Mouse (Mus musculus) c-Kit-negative CD71-positive TER-119-positive erythroid progenitor cells, embryonic 14.5 days (primary cell): ENCODE data around the gene Dpf3.

ENCODE experiments used
- DNase-seq: peaks from one replicate; pipeline ENCODE4 v3.0.0-alpha.2; 2013; ENCODE audit warnings: low read depth, low spot score

Gene Dpf3

GRCm38 (mm10) chr12:83496736-83497135 lies 9.2 kb upstream of the Dpf3 start:
- DNase-seq: no peak

DNA sequence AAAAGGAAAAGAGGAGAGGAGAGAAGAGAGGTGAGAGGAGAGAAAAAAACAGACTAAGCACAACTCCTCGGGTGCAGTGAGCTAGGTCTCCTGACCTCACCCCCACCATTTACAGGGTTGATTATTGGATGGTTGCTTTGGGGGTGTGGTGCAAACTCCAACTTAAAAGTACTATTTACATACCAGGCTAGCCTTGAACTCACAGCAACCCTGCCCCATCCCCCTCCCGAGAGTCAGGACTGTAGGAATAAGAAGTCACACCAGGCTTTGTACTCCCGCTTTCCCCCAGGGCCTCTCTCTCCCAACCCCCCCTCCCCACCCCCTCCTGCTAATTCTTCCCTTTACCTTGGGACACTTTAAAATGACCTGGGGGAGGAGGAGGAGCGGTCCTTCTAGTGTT lies 8.8 kb upstream of the Dpf3 start:
- no peak for DNase-seq

DNA sequence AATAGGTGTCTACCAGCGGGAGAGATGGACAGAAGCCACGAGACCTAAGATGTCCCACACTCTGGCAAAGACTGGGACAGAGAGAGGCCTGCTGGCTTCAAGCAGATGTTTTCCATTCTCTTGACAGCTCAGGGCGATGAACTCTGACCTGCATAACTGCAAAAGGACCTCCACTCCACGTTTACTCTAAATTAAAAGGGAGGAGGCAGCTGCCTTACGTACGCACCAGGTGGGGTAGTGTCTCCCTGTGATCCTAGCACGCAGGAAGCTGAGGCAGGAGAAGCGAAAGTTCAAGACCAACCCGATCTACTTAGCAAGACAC lies 8.4 kb upstream of the Dpf3 start:
- no peak for DNase-seq

DNA sequence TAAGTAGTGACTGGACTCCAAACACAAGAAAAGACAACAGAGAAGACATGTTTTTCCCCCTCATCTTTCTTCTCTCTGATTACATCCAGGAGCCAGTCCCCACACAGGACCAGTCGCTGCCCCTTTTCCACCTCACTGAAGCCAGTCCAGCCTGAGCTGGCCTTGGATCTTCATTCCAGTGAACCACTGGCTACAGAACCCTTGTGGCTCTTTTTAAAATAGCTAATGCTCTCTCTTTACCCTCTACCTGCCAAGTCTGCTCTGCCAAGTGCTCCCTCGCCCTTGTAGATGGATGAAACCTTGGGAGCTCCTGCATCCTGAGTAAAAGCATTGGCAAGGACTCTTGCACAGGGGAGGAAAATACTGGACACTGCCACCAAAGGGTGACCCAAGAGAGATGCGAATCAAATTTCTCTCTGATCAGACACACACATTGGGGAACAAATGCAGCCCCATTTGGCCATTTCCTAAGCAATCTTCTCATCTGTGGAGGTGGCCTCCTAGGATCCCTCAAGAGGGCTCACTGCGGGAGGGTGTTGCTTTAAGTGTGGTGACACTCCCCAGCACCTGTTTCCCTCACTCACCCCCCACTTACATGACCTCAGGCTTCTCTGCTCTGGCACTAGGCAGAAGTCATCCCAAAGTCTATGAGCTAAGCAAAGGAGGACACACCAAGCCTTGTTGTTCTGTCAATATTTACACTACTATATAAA lies 7.9 kb upstream of the Dpf3 start:
- no peak for DNase-seq

DNA sequence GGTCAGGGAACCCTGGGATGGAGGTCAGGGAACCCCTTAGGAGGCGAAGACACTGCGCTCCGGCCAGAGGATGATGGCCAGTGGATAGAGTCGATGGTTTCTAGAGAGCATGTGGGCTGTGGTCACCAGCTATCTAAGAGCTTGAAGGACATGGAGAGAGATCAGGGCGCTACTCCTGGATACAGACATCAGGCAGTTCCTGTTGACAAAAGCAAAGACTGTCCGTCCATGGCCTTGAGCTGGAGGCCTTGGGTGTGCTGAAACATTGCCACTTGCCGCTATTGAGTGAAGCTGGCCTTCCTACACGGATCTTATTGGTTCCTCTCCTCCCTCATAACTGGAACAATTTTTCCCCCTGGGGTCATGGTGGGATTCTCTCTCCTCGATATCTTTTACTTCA lies 6.7 kb upstream of the Dpf3 start:
- no peak for DNase-seq

DNA sequence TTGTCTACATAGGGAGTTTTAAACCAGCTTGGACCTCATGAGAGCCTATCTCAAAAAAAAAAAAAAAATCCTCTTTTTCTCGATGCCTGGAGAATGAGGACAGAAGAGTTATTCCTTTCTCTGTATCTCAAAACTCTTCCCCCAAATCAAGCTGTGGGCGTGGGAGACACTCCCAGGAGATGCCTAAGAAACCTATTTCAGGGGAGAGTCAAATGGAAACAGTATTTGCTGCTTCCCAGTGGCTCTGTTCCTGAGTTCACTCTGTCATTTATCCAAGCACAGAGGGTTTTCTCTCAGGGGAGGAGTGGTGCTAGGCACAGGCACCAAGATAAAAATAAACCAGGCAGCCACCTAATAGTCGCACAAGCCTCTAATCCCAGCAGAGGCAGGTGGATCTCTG lies 5.3 kb upstream of the Dpf3 start:
- no peak for DNase-seq

DNA sequence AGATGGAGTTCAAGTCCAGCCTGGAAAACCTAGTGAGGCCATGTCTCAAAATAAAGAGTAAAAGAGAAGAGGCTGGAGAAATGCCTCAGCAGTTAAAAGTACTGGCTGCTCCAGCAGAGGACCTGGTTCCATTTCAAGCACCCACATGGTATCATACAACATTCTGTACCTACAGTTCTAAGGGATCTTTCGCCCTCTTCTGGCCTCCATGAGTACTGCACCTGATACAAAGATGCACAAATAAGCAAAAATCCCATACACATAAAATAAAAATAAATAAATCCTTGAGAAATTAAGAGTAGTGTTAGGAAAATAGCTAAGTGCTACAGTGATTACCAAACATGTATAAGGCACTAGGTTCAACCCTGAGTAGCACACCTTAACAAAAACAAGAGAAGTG lies 4.1 kb upstream of the Dpf3 start:
- peak; percentile 27 for DNase-seq

DNA sequence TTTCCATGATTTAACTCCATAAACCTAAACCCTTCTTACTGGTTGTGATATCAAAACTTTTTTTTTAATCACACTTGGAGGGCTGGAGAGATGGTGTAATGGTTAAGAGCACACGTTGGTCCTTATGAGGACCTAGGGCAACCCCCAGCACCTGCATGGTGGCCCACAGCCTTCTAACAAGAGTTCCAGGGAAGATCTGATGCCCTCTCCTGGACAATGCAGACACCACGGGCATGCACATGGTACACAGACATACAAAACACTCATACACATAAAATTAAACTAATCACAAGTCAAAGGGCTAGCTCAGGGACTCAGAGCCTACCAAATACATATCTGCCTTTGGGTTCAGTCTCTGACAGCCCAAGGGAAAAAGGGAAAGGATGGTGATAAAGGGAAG lies 2.2 kb upstream of the Dpf3 start:
- DNase-seq: no peak

DNA sequence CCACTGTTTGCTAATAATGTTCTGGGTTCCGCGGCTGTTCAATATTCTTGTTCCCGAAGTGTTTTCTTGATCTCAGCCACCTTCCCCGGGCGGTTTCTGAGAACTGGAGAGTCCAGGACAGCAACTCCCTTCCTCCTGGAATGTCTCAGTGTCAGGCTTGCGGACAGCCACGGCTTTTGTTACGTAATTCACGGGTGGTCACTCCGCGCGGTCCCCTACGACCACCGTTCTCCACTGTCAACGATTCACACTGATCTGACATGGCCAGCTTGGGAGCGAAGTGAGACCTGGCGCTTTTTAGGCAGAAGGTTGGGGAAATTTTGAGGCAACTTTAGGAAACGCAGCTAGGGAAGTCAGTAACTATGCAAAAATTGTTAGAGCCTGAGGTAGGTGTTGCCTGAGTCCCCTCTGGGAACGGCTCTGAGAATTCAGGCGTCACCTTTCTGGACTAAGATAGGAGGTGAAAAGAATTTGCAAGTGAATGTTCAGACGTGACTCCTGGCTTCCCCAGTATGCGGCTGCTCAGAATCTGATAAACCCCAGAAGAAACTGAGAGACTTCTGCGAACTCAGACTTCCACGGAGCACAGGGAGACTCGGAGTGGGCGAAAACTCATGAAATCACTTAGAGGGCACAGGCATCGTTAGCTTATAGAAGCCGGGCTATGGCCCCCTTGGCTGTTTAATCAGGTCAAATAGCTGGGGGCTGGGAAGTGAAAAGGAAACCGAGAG lies 860 bp upstream of the Dpf3 start:
- DNase-seq: peak; percentile 50

- DNase-seq: peak; percentile 34
Measured at GRCm38 (mm10) chr12:83486671-83487461, 650 bp downstream of the Dpf3 start.

DNA sequence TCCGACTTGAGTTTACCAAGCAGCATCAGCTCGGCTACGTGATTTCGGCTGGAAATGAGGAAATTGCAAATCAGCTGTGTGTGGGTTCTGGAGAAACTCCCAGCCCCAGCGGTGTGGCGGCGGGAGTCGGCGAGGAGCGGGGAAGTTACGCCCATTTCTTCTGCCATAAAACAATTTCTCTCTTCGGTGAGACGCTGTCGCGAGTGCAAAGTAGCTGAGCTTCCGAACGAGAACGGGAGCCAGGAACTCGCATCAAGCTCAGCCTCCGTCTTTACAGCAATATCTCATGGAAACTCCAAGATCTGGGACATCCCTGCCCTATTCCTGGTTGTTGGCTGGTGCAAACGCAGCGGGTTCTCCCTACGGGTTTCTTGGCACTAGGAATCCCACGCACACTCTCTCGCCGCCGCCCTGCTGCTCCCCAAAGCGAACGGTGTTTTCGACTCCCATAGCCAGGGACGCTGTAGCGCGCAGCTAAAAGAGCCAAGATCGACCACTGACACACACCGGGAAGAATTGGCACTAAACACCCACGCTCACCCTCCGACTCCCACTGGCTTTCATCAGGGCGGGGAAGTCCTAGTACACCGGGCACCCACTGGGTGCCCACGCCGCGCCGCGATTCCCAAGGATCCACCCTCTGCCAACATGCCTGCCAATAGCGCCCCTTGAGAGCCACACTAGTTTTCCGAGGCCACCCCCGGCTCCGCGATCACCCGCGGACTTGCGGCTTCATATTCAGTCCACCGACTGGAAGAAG lies 1.4 kb downstream of the Dpf3 start:
- DNase-seq: no peak

- no peak for DNase-seq
Measured at GRCm38 (mm10) chr12:83484855-83485745, 2.4 kb downstream of the Dpf3 start.

DNA sequence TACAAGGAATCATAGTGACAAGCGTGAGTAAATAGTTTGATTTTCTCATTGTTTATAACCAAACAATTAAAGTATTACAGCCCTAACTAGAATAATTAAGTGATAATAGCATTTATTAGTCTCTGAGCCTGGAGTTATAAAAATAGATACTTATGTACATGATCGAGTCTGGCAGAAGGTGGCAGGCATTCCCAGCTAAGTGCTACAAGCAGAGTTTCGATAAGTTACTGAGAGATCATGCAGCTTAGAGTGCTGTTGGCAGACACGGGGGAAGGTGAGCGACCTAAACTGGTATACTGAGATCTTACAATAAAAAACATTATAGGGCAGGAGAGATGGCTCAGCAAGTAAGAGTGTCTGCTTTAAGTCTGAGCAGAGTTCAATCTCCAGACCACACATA lies 3.9 kb downstream of the Dpf3 start:
- DNase-seq: no peak

- DNase-seq: no peak
Measured at GRCm38 (mm10) chr12:83481439-83481838, 6.1 kb downstream of the Dpf3 start.

- no peak for DNase-seq
Measured at GRCm38 (mm10) chr12:83479818-83480401, 7.6 kb downstream of the Dpf3 start.

DNA sequence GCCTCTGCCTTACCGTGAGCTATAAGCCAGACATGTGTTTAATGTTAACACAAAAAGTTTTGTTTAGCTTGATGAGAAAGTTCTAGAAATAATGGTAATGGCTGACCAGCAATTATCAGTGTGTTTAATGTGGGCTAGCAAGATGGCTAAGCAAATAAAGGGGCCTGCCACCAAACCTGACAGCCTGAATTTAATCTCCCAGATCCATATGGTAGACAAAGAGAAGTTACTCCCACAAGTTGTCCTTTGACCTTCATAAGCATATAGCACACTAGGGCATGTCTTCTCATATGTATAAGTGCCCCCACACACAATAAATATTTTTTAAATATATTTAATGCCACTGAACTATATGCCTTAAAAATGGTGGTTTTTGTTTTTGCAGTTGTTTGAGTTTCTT lies 8.4 kb downstream of the Dpf3 start:
- DNase-seq: peak; percentile 31

- DNase-seq: no peak
Measured at GRCm38 (mm10) chr12:83476277-83476676, 11.2 kb downstream of the Dpf3 start.

GRCm38 (mm10) chr12:83475419-83475818 lies 12.1 kb downstream of the Dpf3 start:
- no peak for DNase-seq

- DNase-seq: no peak
Measured at GRCm38 (mm10) chr12:83473987-83474600, 13.4 kb downstream of the Dpf3 start.

DNA sequence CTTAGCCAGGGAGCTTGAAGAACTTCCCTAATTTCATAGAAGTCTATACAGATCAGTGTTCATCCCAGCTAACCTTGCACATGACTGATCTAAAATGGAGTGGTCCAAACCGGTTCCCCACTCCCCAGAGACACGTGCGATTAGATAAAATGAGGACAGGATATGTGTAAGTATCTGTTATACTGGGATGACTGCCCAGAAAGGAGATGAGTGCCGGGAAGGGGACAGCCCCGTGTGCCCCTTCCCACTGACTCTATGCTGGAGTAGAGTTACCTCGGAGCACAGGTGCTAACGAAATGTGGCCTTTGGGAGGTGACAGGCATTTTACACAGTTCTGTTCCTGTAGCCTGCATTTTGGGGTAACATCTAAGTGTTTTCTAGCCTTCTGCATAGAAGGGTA lies 15.8 kb downstream of the Dpf3 start:
- no peak for DNase-seq
